Mouse (Mus musculus) testis, postnatal 10 days (tissue): ENCODE measurements around the gene Slc24a3.

Experiments used
- DNase-seq: peaks from one replicate; pipeline ENCODE4 v3.0.0; 2021; ENCODE audit warnings: low spot score

Gene Slc24a3

GRCm38 (mm10) chr2:145683536-145683935 lies 516.0 kb downstream of the Slc24a3 start:
- peak; percentile 74 for DNase-seq

- no peak for DNase-seq
Observed at GRCm38 (mm10) chr2:145684151-145684550, 516.6 kb downstream of the Slc24a3 start.

- no peak for DNase-seq
Observed at GRCm38 (mm10) chr2:145684891-145685290, 517.3 kb downstream of the Slc24a3 start.

GRCm38 (mm10) chr2:145686017-145686416 lies 518.5 kb downstream of the Slc24a3 start:
- no peak for DNase-seq

- no peak for DNase-seq
Observed at GRCm38 (mm10) chr2:145691367-145692009, 523.9 kb downstream of the Slc24a3 start.
